Mouse (Mus musculus) lung, embryonic 15.5 days (tissue): ENCODE results near the gene Sf3b3. TPM values are rescaled to one million over a fixed set of nuclear protein-coding genes. Genes with fewer than 3 reads are reported as not detected.

Experiments used
- ATAC-seq: fragments of 200-750 bp; cut with Nextera tagmentation; 2 replicates; pipeline ENCODE4 v1.8.0; 2017; ENCODE audit warnings: moderate number of reproducible peaks, borderline replicate concordance; ENCODE audit not compliant: low FRiP score, low TSS enrichment; ENCODE audit errors: extremely low read depth
- H3K27ac ChIP-seq: fragments of 300-500 bp; sonication (generic); 2 replicates; pipeline ENCODE4 v1.5.1; 2015; ENCODE audit warnings: moderate library complexity, mild to moderate bottlenecking, inconsistent platforms
- H3K27me3 ChIP-seq: fragments of 300-500 bp; sonication (generic); 2 replicates; pipeline ENCODE4 v1.6.1; 2015; ENCODE audit warnings: inconsistent platforms
- H3K36me3 ChIP-seq: fragments of 300-500 bp; sonication (generic); 2 replicates; pipeline ENCODE4 v1.6.1; 2015; ENCODE audit warnings: inconsistent platforms
- H3K4me1 ChIP-seq: fragments of 300-500 bp; sonication (generic); 2 replicates; pipeline ENCODE4 v1.6.1; 2015; ENCODE audit warnings: inconsistent platforms
- H3K4me2 ChIP-seq: fragments of 300-500 bp; sonication (generic); 2 replicates; pipeline ENCODE4 v1.6.1; 2015; ENCODE audit warnings: inconsistent platforms, mild to moderate bottlenecking, moderate library complexity
- H3K4me3 ChIP-seq: fragments of 300-500 bp; sonication (generic); 2 replicates; pipeline ENCODE4 v1.5.1; 2015; ENCODE audit warnings: mild to moderate bottlenecking, inconsistent platforms
- H3K9ac ChIP-seq: fragments of 300-500 bp; sonication (generic); 2 replicates; pipeline ENCODE4 v1.6.1; 2015; ENCODE audit warnings: inconsistent platforms
- H3K9me3 ChIP-seq: fragments of 300-500 bp; sonication (generic); 2 replicates; pipeline ENCODE4 v1.6.1; 2016; ENCODE audit warnings: inconsistent platforms
- WGBS: fragments of 180-500 bp; shearing (Covaris S2); methylation state at CpG from one replicate; pipeline ENCODE4 v1.1.7; 2015; 5-methylcytosine and 5-hydroxymethylcytosine counted together
- polyA plus RNA-seq: library from polyadenylated mRNA; unstranded; fragments of >200 nt; fragmentation: Nextera tagmentation; extraction: Ambion mirVana; gene quantifications from 2 replicates; pipeline ENCODE4 v1.2.1, GENCODE M21; 2015

Gene Sf3b3
- polyA plus RNA-seq, 1 experiment from 2014 or later = 146 TPM

DNA sequence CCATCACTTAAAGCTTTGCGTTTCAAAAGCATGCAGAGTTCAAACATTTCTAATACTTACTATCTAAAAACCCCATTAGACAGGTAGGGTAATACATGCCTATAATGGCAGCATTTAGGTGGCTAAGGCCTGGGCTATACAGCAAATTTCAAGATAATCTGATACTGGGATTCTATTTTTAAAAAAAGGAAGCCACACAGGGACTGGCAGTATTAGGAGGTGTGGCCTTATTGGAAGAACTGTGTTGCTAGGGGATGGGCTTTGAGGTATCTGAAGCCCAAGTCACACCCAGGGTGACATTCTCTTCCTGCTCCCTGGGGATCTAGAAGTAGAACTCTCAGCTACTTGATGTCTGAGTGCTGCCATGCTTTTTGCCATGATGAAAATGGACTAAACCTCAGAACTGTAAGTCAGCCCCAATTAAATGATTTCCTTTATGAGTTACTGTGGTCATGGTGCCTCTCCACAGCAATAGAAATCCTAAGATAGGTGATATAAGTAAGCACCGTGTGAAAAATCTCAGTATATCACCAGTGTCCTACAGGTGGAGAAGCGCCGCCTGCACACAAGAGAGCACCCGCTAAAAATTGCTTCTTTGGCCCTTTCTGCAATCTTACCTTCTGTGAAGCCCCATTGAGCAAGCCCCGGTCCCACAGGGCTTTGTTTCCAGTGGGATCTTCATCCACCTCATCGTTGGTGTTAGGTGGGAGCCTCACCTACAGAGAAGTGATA, 34.1 kb downstream of the Sf3b3 start:
- H3K4me2 ChIP-seq = no peak overlapping the region
- H3K9ac ChIP-seq = no peak overlapping the region
- H3K27me3 ChIP-seq = no peaks in the 10 kb centered on the region
- no peak overlapping the region for H3K27ac ChIP-seq
- peaks cover 84% of the 10 kb centered on the region for H3K36me3 ChIP-seq
- peaks cover 24% of the 10 kb centered on the region for H3K4me1 ChIP-seq
- H3K4me3 ChIP-seq = no peak overlapping the region
- WGBS = 91% methylated on average over 7 of the region's 7 CpGs
- no peak for ATAC-seq
- H3K9me3 ChIP-seq = no peaks in the 10 kb centered on the region

DNA sequence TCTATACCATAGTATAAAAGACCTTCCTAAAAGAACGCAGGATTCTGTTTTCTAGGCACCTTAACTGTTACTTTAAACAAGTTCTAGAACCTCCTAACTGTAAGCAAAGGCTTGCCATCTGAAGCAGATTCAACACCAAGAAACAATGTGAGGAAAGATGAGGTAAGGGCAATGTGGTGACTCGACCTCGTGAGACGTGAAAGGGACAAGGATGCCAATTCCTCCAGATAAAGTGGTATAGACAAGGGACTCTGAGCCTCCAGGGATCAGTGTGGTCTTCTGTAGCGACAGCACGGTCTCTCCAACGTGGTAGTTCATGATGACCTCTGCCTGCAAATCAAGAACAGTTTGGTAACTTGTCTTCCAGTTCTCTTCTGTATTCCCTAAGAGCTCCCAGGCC, 34.8 kb downstream of the Sf3b3 start:
- Histone ChIP-seq H3K9me3 (no peaks in the 10 kb centered on the region), H3K4me1 (peaks cover 24% of the 10 kb centered on the region), H3K9ac (no peak overlapping the region), H3K4me3 (no peak overlapping the region), H3K27me3 (no peaks in the 10 kb centered on the region), H3K4me2 (no peak overlapping the region), H3K36me3 (peaks cover 77% of the 10 kb centered on the region), H3K27ac (no peak overlapping the region)
- no peak for ATAC-seq
- 87% methylated on average over 7 of the region's 7 CpGs for WGBS

DNA sequence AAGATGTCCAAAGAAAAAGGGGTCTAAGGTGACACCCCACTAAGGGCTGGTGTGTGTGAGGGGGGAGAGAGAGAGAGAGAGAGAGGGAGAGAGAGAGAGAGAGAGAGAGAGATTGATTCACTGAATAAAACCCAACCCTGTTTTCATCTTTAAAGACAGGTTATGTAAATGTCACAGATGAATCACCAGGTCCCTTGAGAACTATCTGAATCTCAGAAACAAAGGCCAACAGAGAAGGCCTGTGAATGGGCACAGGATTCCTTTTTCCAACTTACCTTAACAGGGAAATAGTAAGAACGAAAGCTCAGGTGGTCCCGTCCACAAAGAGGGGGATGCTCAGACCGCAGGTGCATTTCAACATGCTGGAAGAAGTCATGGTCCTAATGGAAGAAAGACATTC, 35.5 kb downstream of the Sf3b3 start:
- H3K4me3 ChIP-seq = no peak overlapping the region
- no peak for ATAC-seq
- H3K27me3 ChIP-seq = no peaks in the 10 kb centered on the region
- H3K27ac ChIP-seq = no peak overlapping the region
- H3K36me3 ChIP-seq = peaks cover 71% of the 10 kb centered on the region
- H3K4me1 ChIP-seq = peaks cover 25% of the 10 kb centered on the region
- 90% methylated on average over 3 of the region's 3 CpGs for WGBS
- H3K4me2 ChIP-seq = no peak overlapping the region
- H3K9ac ChIP-seq = no peak overlapping the region
- H3K9me3 ChIP-seq = no peaks in the 10 kb centered on the region

DNA sequence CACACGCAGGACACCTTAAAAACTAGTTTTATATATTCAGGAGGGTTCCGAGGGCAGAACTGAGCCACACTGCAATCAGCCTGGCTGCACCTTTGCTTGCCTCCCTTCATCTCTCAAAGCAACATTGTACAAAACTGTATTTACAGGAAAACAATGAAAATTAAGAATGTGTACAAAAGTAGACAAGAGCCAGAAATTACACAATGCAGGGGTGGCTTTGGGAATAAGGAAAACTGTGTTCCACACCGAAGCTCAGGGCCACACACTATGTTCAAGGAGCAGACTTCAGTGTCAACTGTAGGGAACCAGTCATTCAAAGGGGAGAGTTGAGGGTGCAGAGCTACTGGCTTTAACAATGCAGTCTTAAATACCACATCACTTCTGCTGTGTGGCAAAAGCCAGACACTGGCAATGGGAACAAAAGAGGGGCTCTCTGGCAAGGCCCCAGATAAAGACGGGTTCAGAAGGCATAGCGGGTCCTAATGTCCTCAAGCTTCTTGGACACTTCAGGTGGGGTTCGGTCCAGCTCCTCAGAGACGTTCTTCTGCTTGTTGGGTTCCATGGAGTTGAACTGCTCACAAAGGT, 36.0 kb downstream of the Sf3b3 start:
- peaks cover 30% of the 10 kb centered on the region for H3K4me1 ChIP-seq
- no peak overlapping the region for H3K27ac ChIP-seq
- peaks cover 67% of the 10 kb centered on the region for H3K36me3 ChIP-seq
- H3K4me2 ChIP-seq = no peak overlapping the region
- H3K27me3 ChIP-seq = no peaks in the 10 kb centered on the region
- no peak for ATAC-seq
- no peak overlapping the region for H3K4me3 ChIP-seq
- no peak overlapping the region for H3K9ac ChIP-seq
- no peaks in the 10 kb centered on the region for H3K9me3 ChIP-seq
- WGBS = 79% methylated on average over 7 of the region's 7 CpGs

DNA sequence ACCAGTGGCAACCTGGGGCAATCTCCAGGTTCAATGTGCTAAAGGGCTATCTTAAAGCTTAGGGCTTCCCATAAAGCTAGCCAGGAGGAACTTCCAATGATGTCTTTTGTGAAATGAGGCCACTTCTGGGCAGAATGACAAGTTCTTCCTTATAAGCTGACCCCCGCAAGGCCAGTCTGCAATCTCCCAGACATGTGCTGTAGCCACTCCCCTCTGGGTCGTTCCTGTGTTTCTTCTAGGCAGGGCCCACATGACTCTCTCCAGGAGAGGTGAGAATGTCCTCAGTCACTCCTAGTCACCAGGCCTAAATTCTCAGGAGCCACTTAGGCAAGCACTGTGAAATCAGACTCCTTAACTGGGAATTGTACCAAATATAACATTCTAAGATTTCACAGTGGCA, 36.8 kb downstream of the Sf3b3 start:
- WGBS = 24% methylated on average over 2 of the region's 2 CpGs
- Histone ChIP-seq H3K27me3 (no peaks in the 10 kb centered on the region), H3K36me3 (peaks cover 60% of the 10 kb centered on the region), H3K9ac (no peak overlapping the region), H3K4me1 (peaks cover 36% of the 10 kb centered on the region), H3K9me3 (no peaks in the 10 kb centered on the region), H3K4me3 (no peak overlapping the region), H3K27ac (no peak overlapping the region), H3K4me2 (no peak overlapping the region)
- no peak for ATAC-seq

DNA sequence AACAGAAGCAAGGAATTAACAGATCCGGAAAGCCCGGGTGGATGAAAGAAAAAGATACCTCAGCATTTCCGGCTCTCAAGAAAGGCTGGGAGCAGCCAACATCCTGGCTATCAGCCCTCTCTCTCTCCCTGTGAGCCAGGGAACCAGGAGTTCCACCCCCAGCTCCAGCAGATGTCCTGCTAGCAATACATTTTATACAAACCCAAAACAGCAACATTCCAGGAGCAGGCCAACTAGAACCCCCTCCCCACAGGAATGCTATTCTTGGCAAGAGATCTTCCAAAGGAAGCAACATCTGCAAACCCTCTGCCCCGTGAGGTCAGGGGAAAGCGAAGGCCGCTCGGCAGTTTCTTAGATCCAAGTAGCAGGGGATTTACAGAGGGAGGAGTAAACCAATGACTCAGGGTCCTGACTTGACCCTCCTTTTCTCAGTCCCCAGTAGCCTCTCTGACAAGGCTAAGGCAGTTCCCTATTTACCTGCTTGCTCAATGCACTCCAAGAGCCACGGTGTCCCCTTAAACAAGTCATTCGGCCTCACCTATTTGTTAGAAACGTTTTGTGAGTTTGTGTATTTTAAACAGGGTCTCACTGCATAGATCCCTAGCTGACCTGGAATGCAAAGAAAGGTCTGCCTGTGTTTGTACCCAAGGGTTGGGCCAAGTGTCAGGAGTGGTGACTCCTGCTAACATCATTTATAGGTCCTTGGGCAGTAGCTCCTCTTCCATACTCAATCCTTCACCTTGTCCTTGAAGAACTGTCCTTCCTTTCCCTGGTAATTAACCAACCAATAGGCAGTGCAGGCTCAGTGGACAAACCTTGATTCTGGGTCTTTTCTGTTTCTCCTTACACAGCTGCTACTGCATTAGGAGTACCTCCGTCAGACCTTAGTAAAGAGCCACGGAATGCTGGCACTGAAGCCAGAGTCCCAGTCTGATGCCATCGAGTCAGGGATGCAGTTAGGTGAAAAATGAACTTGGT, 37.8 kb downstream of the Sf3b3 start:
- Histone ChIP-seq H3K27me3 (no peaks in the 10 kb centered on the region), H3K9ac (no peak overlapping the region), H3K4me1 (peaks cover 36% of the 10 kb centered on the region), H3K4me3 (no peak overlapping the region), H3K27ac (peak overlapping the region; percentile 65), H3K4me2 (no peak overlapping the region), H3K9me3 (no peaks in the 10 kb centered on the region), H3K36me3 (peaks cover 49% of the 10 kb centered on the region)
- ATAC-seq = peak; percentile 73; the same call in 1 of the 2 replicates
- WGBS = 34% methylated on average over 13 of the region's 13 CpGs

DNA sequence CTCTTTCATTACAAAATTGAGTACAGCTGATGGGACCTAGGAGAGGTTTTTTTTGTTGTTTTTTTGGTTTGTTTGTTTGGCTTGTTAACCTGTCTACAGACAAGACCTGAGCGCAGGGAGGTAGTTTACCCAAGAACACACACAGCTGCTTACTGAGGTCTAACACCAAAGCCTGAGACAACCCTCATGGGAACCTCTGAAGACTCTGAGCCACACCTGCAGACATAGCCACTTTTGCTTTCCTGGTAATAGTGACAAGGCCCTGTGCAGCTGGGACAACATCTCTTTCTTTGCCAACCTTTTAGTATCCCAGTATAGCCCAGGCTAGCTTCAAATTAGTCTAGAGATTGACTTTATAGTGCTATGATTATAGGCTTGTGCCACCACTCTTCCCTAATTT, 40.4 kb downstream of the Sf3b3 start:
- Histone ChIP-seq H3K4me2 (no peak overlapping the region; the same call in 1 of the 2 replicates), H3K9ac (no peak overlapping the region), H3K27me3 (no peaks in the 10 kb centered on the region), H3K27ac (0 out of 2 replicates have a peak overlapping the region, but pooled peaks have one; percentile 70), H3K4me1 (peaks cover 36% of the 10 kb centered on the region), H3K9me3 (no peaks in the 10 kb centered on the region), H3K36me3 (peaks cover 23% of the 10 kb centered on the region), H3K4me3 (no peak overlapping the region)
- 79% methylated on average over 1 of the region's 1 CpGs for WGBS
- ATAC-seq = no peak

DNA sequence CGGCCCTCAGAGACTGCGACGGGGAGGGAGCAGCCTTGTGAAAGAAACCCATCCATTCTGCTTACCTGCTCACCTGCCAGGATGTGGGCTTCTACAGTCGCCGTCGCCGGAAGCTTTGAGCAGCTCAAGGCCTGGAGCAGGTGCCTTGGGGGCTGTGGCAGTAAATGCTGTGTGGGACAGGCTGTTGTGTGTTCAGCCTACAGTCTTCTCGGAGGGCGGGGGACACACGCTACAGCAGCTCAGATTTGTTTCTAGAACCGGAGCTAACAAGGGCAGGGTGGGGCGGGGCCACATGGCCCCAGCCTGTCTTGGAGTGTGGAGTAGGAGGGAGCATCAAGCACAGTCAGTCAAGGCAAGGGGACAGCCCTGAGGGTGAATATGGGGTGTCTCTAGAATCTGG, 40.9 kb downstream of the Sf3b3 start, which contains the start of gene Il34:
Il34 (minus strand) TSS at position 256 of the 400 bp plus-strand sequence.
- Histone ChIP-seq H3K4me1 (peaks cover 36% of the 10 kb centered on the region), H3K27me3 (no peaks in the 10 kb centered on the region), H3K9ac (no peak within 1 kb of the TSS), H3K9me3 (no peaks in the 10 kb centered on the region), H3K27ac (peak within 1 kb of the TSS; percentile 70), H3K4me2 (peak within 1 kb of the TSS; percentile 49), H3K4me3 (peak within 1 kb of the TSS; percentile 21), H3K36me3 (peaks cover 18% of the 10 kb centered on the region)
- 19% methylated on average over 12 of the region's 12 CpGs for WGBS
- peak; percentile 47; the same call in 1 of the 2 replicates for ATAC-seq

DNA sequence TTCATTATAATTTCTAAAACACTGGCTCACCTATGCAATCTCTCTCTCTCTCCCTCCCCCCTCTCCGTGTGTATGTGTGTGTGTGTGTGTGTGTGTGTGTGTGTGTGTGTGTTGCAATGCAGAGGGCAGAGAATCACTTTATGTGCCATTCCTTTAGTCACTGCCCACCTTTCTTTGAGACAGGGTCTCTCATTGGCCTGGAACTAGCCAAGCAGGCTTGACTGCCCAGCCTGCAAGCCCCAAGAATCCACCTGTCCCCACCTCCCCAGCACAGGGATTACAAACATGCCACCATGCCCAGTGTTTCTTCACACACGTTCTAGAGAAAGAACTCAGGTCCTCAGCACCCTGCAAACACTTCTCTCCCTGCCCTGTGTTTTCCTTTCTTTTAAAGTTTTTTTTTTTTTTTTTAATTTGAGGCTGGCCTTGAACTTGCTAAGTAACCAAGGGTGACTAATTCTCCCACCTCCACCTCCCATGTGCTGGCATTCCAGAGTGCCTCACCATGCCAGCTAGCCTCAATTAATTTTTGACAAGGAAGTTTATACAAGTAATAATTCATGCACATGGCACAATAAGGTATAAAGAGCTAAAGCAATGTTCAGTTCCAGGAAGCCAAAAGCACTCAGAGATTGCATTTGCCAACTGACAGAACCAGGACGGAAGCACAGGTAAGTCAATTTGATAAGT, 41.6 kb downstream of the Sf3b3 start:
- Histone ChIP-seq H3K9ac (no peak overlapping the region), H3K27ac (peak overlapping the region; percentile 70), H3K4me2 (peak overlapping the region; percentile 49), H3K27me3 (no peaks in the 10 kb centered on the region), H3K4me1 (peaks cover 36% of the 10 kb centered on the region), H3K36me3 (peaks cover 11% of the 10 kb centered on the region), H3K4me3 (peak overlapping the region; percentile 21; the same call in 1 of the 2 replicates), H3K9me3 (no peaks in the 10 kb centered on the region)
- 38% methylated on average over 3 of the region's 3 CpGs for WGBS
- no peak for ATAC-seq

DNA sequence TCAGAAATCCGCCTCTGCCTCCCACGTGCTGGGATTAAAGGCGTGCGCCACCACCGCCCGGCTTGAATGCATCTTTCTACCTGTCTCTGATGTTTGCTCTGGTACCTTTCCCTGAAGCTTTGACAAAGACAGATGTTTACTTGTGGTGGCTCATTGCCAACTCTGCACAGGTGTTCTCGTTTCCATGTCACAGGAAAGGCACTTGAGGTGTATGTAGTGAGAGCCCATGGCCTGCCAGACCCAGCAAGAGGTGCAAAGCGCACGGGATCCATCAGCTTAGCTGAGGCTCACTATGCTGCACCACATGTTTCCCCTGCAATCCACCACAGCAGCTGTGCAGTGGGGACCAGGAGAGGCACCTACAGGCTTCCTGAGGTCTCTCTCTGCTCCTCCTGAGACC, 42.7 kb downstream of the Sf3b3 start:
- 0 out of 2 replicates have a peak overlapping the region, but pooled peaks have one; percentile 2 for H3K27ac ChIP-seq
- H3K4me2 ChIP-seq = no peak overlapping the region
- H3K9me3 ChIP-seq = no peaks in the 10 kb centered on the region
- no peak for ATAC-seq
- H3K4me3 ChIP-seq = no peak overlapping the region
- H3K4me1 ChIP-seq = peaks cover 25% of the 10 kb centered on the region
- H3K27me3 ChIP-seq = no peaks in the 10 kb centered on the region
- H3K36me3 ChIP-seq = no peaks in the 10 kb centered on the region; the same call in 1 of the 2 replicates
- H3K9ac ChIP-seq = no peak overlapping the region
- 83% methylated on average over 9 of the region's 9 CpGs for WGBS

DNA sequence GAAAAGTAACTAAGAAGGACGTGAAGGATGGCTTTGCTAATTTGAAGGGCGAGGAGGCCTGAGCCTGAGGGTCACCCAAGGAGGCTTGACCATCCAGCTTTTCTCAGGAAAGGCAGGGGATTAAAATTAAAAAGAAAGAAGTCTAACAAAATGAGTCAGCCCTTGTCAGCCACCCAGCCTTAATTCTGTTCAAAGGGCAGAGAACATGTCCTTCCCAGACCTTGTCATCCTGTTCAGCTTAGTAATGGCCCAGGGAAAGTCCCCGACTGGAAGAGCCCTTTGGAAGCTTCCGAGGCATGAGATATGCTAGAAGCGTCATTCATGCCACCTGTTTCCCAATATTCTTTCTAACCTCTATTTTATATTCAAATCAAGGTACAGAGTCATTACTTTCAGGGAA, 43.6 kb downstream of the Sf3b3 start:
- 79% methylated on average over 5 of the region's 5 CpGs for WGBS
- no peaks in the 10 kb centered on the region for H3K9me3 ChIP-seq
- no peak for ATAC-seq

More for the DNA sequence above, 43.6 kb downstream of the Sf3b3 start:
- Histone ChIP-seq H3K4me1 (peaks cover 17% of the 10 kb centered on the region), H3K36me3 (no peaks in the 10 kb centered on the region), H3K27ac (no peak overlapping the region), H3K9ac (no peak overlapping the region), H3K27me3 (no peaks in the 10 kb centered on the region), H3K4me3 (no peak overlapping the region), H3K4me2 (no peak overlapping the region)
